Mouse (Mus musculus) olfactory bulb, adult 2 months (tissue): ENCODE measurements at regions not wholly inside any gene's neighbourhood (a gene's known extent, or its start where the extent isn't known, plus 50 kb on each side); places are given as distances from the start of the nearest gene placed in this dataset.

Experiments used
- CTCF ChIP-seq: fragments of 200-500 bp; IDR thresholded peaks from 2 replicates; pipeline ENCODE4 v1.5.1; 2012; ENCODE audit warnings: low read depth, mild to moderate bottlenecking, low read length, moderate library complexity; ENCODE audit not compliant: insufficient read depth
- POLR2A ChIP-seq: fragments of 200-500 bp; IDR thresholded peaks from 2 replicates; pipeline ENCODE4 v1.6.1; 2012; ENCODE audit warnings: mild to moderate bottlenecking, low read depth, low read length, moderate library complexity; ENCODE audit not compliant: insufficient read depth

DNA sequence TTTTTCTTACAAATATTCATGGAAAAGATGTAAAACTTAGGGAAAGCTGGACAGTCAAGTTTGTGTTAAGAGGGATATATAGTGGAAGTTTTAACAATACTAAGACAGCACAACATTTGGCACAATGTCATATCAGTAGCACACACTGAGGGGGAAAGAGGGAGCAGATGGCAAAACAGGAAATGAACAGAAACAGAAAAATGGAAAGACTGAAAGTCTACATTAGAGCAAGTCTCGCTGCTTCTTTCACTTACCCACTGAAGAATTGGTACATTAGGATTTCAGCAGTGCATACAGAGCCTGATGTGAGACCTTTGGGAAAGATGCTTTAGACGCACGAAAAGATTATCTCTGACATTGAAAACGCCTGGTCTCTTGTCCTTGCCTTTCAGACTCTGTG is 1223.5 kb upstream of the Zeb2 start:
- TF ChIP-seq POLR2A (no peak), CTCF (no peak)
